Mouse (Mus musculus) neural tube, embryonic 13.5 days (tissue): ENCODE measurements around the gene Atf5. TPM values are rescaled to one million over a fixed set of nuclear protein-coding genes. Genes with fewer than 3 reads are reported as not detected.

Experiments used
- ATAC-seq: fragments of 200-750 bp; cut with Nextera tagmentation; 2 replicates; pipeline ENCODE4 v1.8.0; 2017; ENCODE audit warnings: low read depth, mild to moderate bottlenecking, moderate TSS enrichment, moderate library complexity
- H3K27ac ChIP-seq: fragments of 300-500 bp; sonication (generic); replicated peaks from 2 replicates; pipeline ENCODE4 v1.5.1; 2015; ENCODE audit warnings: moderate library complexity, mild to moderate bottlenecking, inconsistent platforms
- H3K27me3 ChIP-seq: fragments of 300-500 bp; sonication (generic); 2 replicates; pipeline ENCODE4 v1.6.1; 2015; ENCODE audit warnings: mild to moderate bottlenecking, inconsistent platforms
- H3K36me3 ChIP-seq: fragments of 300-500 bp; sonication (generic); 2 replicates; pipeline ENCODE4 v1.6.1; 2015; ENCODE audit warnings: mild to moderate bottlenecking, inconsistent platforms
- H3K4me1 ChIP-seq: fragments of 300-500 bp; sonication (generic); replicated peaks from 2 replicates; pipeline ENCODE4 v1.6.1; 2015; ENCODE audit warnings: inconsistent platforms
- H3K4me2 ChIP-seq: fragments of 300-500 bp; sonication (generic); 2 replicates; pipeline ENCODE4 v1.6.1; 2015; ENCODE audit warnings: inconsistent platforms, mild to moderate bottlenecking, moderate library complexity
- H3K4me3 ChIP-seq: fragments of 300-500 bp; sonication (generic); 2 replicates; pipeline ENCODE4 v1.5.1; 2015; ENCODE audit warnings: mild to moderate bottlenecking, inconsistent platforms
- H3K9ac ChIP-seq: fragments of 300-500 bp; sonication (generic); 2 replicates; pipeline ENCODE4 v1.6.1; 2015; ENCODE audit warnings: moderate library complexity, mild to moderate bottlenecking, inconsistent platforms
- H3K9me3 ChIP-seq: fragments of 300-500 bp; sonication (generic); 2 replicates; pipeline ENCODE4 v1.6.1; 2016; ENCODE audit warnings: inconsistent platforms
- WGBS: fragments of 180-500 bp; shearing (Covaris S2); methylation state at CpG from one replicate; pipeline ENCODE4 v1.1.7; 2015; 5-methylcytosine and 5-hydroxymethylcytosine counted together
- polyA plus RNA-seq: library from polyadenylated mRNA; unstranded; fragments of >200 nt; fragmentation: Nextera tagmentation; extraction: Ambion mirVana; gene quantifications from 2 replicates; pipeline ENCODE4 v1.2.1, GENCODE M21; 2015

Gene Atf5
- polyA plus RNA-seq, 1 experiment from 2014 or later, result 4.8 TPM

- Histone ChIP-seq H3K4me3 (peak overlapping the region; percentile 84), H3K4me2 (peak overlapping the region; percentile 69), H3K4me1 (peaks cover 56% of the 10 kb centered on the region), H3K27ac (0 out of 2 replicates have a peak overlapping the region, but pooled peaks have one; percentile 94), H3K27me3 (no peaks in the 10 kb centered on the region), H3K9me3 (no peaks in the 10 kb centered on the region), H3K9ac (peak overlapping the region; percentile 93), H3K36me3 (no peaks in the 10 kb centered on the region)
- ATAC-seq, result no peak
- 37% methylated on average over 3 of the region's 3 CpGs for WGBS
These were observed 983 bp upstream of the Atf5 start for GRCm38 (mm10) chr7:44817441-44817840.

DNA sequence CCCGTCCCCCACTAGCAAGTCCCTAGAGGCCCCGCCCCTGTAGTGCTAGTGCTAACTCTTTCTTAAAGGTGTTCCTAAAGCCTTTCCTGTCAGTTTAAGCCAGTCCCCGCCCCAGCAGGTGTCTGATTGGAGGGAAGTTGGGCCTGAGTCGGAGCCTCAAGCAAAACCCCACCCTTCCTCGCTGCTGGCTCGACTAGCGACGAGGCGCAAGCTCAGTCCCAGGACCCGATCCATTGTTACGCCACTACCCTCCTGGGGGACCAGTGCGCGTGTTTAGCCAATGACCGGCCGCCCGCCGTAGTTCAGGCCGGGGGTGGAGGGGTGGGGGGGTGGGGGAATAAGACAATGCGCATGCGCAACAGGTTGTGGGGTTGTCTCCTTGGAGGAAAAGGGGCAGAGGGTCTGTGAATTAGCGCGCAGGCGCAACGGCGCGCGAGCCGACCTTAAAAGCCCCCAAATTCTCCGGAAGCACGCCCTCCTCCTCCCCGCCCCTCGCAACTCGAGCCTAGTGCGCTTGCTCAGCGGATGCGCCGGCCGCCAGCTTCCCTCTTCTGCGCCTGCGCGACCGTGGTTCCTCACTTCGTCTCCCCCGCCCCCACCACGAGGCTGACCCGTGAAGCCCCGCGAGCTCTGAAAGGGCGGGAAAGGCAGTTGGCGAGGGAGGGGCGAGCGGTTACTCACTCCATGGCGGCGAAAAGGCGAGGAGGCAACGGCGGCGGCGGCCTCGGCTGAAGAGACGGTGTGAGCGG lies 563 bp downstream of the Atf5 start, which contains the start of the genes Nup62 and Il4i1:
TSS of gene Nup62 (plus strand) at position 368 of the 749 bp plus-strand sequence.
TSS of gene Il4i1 (plus strand) at position 667 of the 749 bp plus-strand sequence.
- no peaks in the 10 kb centered on the region for H3K27me3 ChIP-seq
- peaks cover 4% of the 10 kb centered on the region; the same call in 1 of the 2 replicates for H3K36me3 ChIP-seq
- ATAC-seq, result peak; percentile 94
- peak within 1 kb of the TSS; percentile 94 for H3K27ac ChIP-seq
- under 1% methylated on average over 62 of the region's 62 CpGs for WGBS
- no peaks in the 10 kb centered on the region for H3K9me3 ChIP-seq
- H3K4me2 ChIP-seq, result peak within 1 kb of the TSS; percentile 69
- H3K9ac ChIP-seq, result peak within 1 kb of the TSS; percentile 93
- H3K4me1 ChIP-seq, result peaks cover 53% of the 10 kb centered on the region
- peak within 1 kb of the TSS; percentile 84 for H3K4me3 ChIP-seq

GRCm38 (mm10) chr7:44814952-44815553 lies 1.4 kb downstream of the Atf5 start:
- peak overlapping the region; percentile 69 for H3K4me2 ChIP-seq
- peaks cover 44% of the 10 kb centered on the region for H3K4me1 ChIP-seq
- H3K36me3 ChIP-seq, result peaks cover 4% of the 10 kb centered on the region; the same call in 1 of the 2 replicates
- H3K4me3 ChIP-seq, result peak overlapping the region; percentile 84
- ATAC-seq, result peak; percentile 20
- WGBS, result 26% methylated on average over 14 of the region's 14 CpGs
- H3K27ac ChIP-seq, result peak overlapping the region; percentile 94
- H3K9ac ChIP-seq, result peak overlapping the region; percentile 57
- no peaks in the 10 kb centered on the region for H3K27me3 ChIP-seq
- no peaks in the 10 kb centered on the region for H3K9me3 ChIP-seq

GRCm38 (mm10) chr7:44814423-44814822 lies 2.0 kb downstream of the Atf5 start:
- Histone ChIP-seq H3K27ac (no peak overlapping the region), H3K9me3 (no peaks in the 10 kb centered on the region), H3K36me3 (peaks cover 4% of the 10 kb centered on the region; the same call in 1 of the 2 replicates), H3K4me3 (no peak overlapping the region), H3K9ac (no peak overlapping the region), H3K4me1 (peaks cover 38% of the 10 kb centered on the region), H3K27me3 (no peaks in the 10 kb centered on the region), H3K4me2 (no peak overlapping the region)
- no peak for ATAC-seq
- 95% methylated on average over 4 of the region's 4 CpGs for WGBS

DNA sequence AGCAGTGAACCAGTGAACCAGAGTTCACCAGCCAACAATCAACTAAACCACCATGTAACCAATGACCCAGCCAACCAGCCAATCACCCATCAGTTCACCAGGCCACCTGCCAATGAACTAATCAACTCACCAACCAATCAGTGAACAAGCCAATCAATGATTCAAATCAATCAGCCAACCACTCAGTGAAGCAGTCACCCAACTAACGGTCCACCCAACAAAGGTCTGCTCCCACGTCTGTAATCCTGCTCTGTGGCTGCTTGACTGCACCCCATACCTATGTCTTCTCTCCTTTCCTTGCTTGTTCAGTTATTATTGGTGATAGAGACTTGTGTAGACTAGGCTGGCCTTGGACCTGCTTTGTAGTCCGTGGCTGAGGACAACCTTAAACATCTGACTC lies 2.5 kb downstream of the Atf5 start:
- no peak for ATAC-seq
- no peak overlapping the region for H3K4me3 ChIP-seq

DNA sequence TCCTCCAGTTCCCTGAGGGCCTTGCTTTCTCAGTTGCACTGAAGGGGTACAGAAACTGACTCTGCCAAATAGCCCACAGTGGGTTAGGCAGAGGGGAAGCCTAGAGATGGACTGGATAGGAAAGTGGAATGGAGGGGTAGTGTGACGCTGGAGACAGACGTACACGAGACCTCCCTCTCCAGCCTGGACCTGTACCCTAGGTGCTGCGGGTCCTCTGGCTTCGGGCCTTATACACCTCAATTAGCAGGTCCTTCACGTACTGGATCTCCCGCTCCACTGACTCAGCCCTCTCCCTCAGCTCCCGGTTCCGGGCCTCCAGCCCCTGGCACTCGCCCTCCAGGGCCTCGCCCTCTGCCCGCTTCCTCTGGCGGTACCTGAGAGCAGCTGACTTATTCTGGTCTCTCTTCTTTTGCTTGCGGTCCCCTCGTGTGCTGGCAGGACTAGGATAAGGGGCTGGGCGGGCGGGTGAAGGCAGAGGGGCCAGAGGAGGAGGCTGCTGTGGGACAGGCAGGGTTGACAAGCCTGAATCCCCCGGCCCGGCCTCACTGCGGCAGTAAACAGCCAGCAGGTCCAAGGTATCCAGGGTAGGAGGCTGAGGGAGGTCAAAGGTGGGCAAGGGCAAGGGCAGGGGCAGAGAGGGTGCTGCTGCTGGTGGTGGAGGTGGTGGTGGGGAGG lies 3.7 kb downstream of the Atf5 start:
- no peak for ATAC-seq

More for the DNA sequence above, 2.5 kb downstream of the Atf5 start:
- peaks cover 34% of the 10 kb centered on the region for H3K4me1 ChIP-seq
- H3K4me2 ChIP-seq, result no peak overlapping the region
- no peak overlapping the region for H3K9ac ChIP-seq
- no peaks in the 10 kb centered on the region for H3K9me3 ChIP-seq
- no peaks in the 10 kb centered on the region for H3K27me3 ChIP-seq
- peaks cover 4% of the 10 kb centered on the region; the same call in 1 of the 2 replicates for H3K36me3 ChIP-seq
- 95% methylated on average over 3 of the region's 3 CpGs for WGBS
- H3K27ac ChIP-seq, result no peak overlapping the region

GRCm38 (mm10) chr7:44810819-44811557 lies 5.5 kb downstream of the Atf5 start:
- 89% methylated on average over 7 of the region's 7 CpGs for WGBS
- H3K36me3 ChIP-seq, result peaks cover 4% of the 10 kb centered on the region; the same call in 1 of the 2 replicates
- peaks cover 10% of the 10 kb centered on the region for H3K4me1 ChIP-seq
- no peak overlapping the region for H3K27ac ChIP-seq
- no peak overlapping the region for H3K4me2 ChIP-seq
- no peak for ATAC-seq
- H3K27me3 ChIP-seq, result no peaks in the 10 kb centered on the region
- no peak overlapping the region for H3K9ac ChIP-seq
- no peak overlapping the region for H3K4me3 ChIP-seq
- no peaks in the 10 kb centered on the region for H3K9me3 ChIP-seq

More for the DNA sequence above, 3.7 kb downstream of the Atf5 start:
- Histone ChIP-seq H3K4me3 (no peak overlapping the region), H3K27me3 (no peaks in the 10 kb centered on the region), H3K36me3 (peaks cover 4% of the 10 kb centered on the region; the same call in 1 of the 2 replicates), H3K4me2 (no peak overlapping the region), H3K4me1 (peaks cover 22% of the 10 kb centered on the region), H3K9me3 (no peaks in the 10 kb centered on the region), H3K9ac (no peak overlapping the region), H3K27ac (no peak overlapping the region)
- WGBS, result 92% methylated on average over 20 of the region's 20 CpGs

DNA sequence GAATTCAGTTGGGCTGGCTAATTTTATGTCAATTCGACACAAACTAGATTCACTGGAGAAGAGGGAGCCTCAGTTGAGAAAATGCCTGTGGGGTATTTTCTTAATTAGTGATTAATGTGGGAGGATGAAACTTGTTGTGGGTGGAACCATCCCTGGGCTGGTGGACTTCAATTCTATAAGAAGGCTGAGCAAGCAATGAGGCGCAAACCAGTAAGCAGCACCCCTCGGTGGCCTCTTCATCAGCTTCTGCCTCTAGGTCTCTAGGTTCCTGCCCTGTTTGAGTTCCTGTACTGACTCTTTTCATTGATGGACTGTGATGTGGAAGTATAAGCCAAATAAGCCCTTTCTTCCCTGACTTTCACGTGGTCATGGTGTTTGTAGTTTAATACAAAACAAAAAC lies 6.1 kb downstream of the Atf5 start:
- 83% methylated on average over 4 of the region's 4 CpGs for WGBS

DNA sequence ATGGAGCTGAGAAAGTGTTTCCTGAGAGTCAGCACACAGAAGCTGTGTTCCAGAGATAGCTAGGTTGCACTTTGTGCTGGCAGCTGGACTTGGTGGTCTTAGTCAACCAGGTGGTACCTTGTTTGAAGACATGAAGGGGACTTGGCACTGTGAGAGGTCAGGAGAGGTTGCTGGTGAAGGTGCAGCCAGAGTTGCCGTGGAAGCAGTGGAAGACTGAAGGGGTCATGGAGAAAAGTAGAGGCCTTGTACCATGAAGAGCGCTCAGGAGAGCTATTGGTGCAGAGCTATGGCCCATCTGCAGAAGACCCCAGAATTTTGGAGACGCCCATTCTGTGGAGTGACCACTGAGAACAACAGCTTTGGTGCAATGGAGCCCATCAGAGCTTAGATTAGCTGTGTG lies 7.0 kb downstream of the Atf5 start:
- WGBS, result 88% methylated on average over 3 of the region's 3 CpGs
- no peak overlapping the region for H3K4me3 ChIP-seq

More for the DNA sequence above, 6.1 kb downstream of the Atf5 start:
- Histone ChIP-seq H3K9me3 (no peaks in the 10 kb centered on the region), H3K4me1 (peaks cover 8% of the 10 kb centered on the region), H3K4me3 (no peak overlapping the region), H3K36me3 (peaks cover 4% of the 10 kb centered on the region; the same call in 1 of the 2 replicates), H3K4me2 (no peak overlapping the region), H3K27ac (no peak overlapping the region), H3K9ac (no peak overlapping the region), H3K27me3 (no peaks in the 10 kb centered on the region)
- ATAC-seq, result no peak

DNA sequence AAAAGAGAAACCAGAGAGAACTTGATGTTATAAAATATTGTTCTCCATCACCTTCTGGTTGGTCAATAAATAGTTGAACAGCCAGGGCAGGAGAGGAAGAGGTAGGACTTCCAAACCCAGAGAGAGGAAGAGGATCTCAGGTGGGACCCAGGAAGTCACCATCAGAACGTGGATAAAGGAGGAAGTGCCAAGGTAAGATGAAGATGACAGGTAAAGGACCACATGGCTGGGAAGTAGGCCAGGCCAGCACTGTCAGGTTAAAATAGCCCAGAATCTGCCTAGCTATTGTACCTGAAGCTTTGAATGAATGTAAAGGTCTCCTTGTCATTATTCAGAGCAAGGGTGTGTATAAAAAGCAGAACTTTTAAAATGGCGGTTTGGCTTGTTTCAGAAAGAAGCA lies 7.5 kb downstream of the Atf5 start:
- no peak for ATAC-seq
- Histone ChIP-seq H3K27me3 (no peaks in the 10 kb centered on the region), H3K4me1 (no peaks in the 10 kb centered on the region), H3K9ac (no peak overlapping the region), H3K4me2 (no peak overlapping the region), H3K27ac (no peak overlapping the region), H3K4me3 (no peak overlapping the region), H3K36me3 (peaks cover 4% of the 10 kb centered on the region; the same call in 1 of the 2 replicates), H3K9me3 (no peaks in the 10 kb centered on the region)
- 82% methylated on average over 2 of the region's 2 CpGs for WGBS

More for the DNA sequence above, 7.0 kb downstream of the Atf5 start:
- no peaks in the 10 kb centered on the region for H3K27me3 ChIP-seq
- H3K9ac ChIP-seq, result no peak overlapping the region
- no peak overlapping the region for H3K4me2 ChIP-seq
- peaks cover 4% of the 10 kb centered on the region; the same call in 1 of the 2 replicates for H3K36me3 ChIP-seq
- no peaks in the 10 kb centered on the region for H3K4me1 ChIP-seq
- H3K9me3 ChIP-seq, result no peaks in the 10 kb centered on the region
- no peak for ATAC-seq
- H3K27ac ChIP-seq, result no peak overlapping the region

GRCm38 (mm10) chr7:44792781-44793180 lies 23.7 kb downstream of the Atf5 start:
- no peaks in the 10 kb centered on the region for H3K36me3 ChIP-seq
- H3K27me3 ChIP-seq, result no peaks in the 10 kb centered on the region
- no peak overlapping the region for H3K27ac ChIP-seq
- H3K9me3 ChIP-seq, result peaks cover 4% of the 10 kb centered on the region; the same call in 1 of the 2 replicates
- no peak overlapping the region for H3K4me2 ChIP-seq
- no peak overlapping the region for H3K4me3 ChIP-seq
- ATAC-seq, result no peak
- no peak overlapping the region for H3K9ac ChIP-seq
- H3K4me1 ChIP-seq, result no peaks in the 10 kb centered on the region
- 92% methylated on average over 6 of the region's 6 CpGs for WGBS
